Mouse (Mus musculus) neural tube, embryonic 14.5 days (tissue): ENCODE measurements at regions not wholly inside any gene's neighbourhood (a gene's known extent, or its start where the extent isn't known, plus 50 kb on each side); places are given as distances from the start of the nearest gene placed in this dataset.
A peak's percentile ranks its signal among the peaks of the same experiment; 100 is the strongest.

Experiments used
- ATAC-seq: fragments of 200-750 bp; cut with Nextera tagmentation; 2 replicates; pipeline ENCODE4 v1.8.0; 2017; ENCODE audit warnings: low read depth, mild to moderate bottlenecking, moderate TSS enrichment, moderate library complexity
- H3K27ac ChIP-seq: fragments of 300-500 bp; sonication (generic); 2 replicates; pipeline ENCODE4 v1.5.1; 2014; ENCODE audit warnings: low read depth, mild to moderate bottlenecking, control low read depth, low read length, moderate library complexity, mixed read lengths
- H3K27me3 ChIP-seq: fragments of 300-500 bp; sonication (generic); 2 replicates; pipeline ENCODE4 v1.6.1; 2014; ENCODE audit warnings: low read length; ENCODE audit not compliant: control insufficient read depth, insufficient read depth
- H3K36me3 ChIP-seq: fragments of 300-500 bp; sonication (generic); 2 replicates; pipeline ENCODE4 v1.6.1; 2014; ENCODE audit warnings: low read length, mixed read lengths; ENCODE audit not compliant: control insufficient read depth, insufficient read depth
- H3K4me1 ChIP-seq: fragments of 300-500 bp; sonication (generic); 2 replicates; pipeline ENCODE4 v1.6.1; 2014; ENCODE audit warnings: low read length; ENCODE audit not compliant: control insufficient read depth, insufficient read depth
- H3K4me2 ChIP-seq: fragments of 300-500 bp; sonication (generic); 2 replicates; pipeline ENCODE4 v1.6.1; 2014; ENCODE audit warnings: mild to moderate bottlenecking, low read depth, low read length, control low read depth
- H3K4me3 ChIP-seq: fragments of 300-500 bp; sonication (generic); 2 replicates; pipeline ENCODE4 v1.5.1; 2014; ENCODE audit warnings: low read depth, low read length, control low read depth, mixed read lengths
- H3K9ac ChIP-seq: fragments of 300-500 bp; sonication (generic); replicated peaks from 2 replicates; pipeline ENCODE4 v1.6.1; 2014; ENCODE audit warnings: low read depth, mild to moderate bottlenecking, control low read depth, low read length, mixed read lengths
- H3K9me3 ChIP-seq: fragments of 300-500 bp; sonication (generic); 2 replicates; pipeline ENCODE4 v1.6.1; 2016; ENCODE audit warnings: low read length; ENCODE audit not compliant: control insufficient read depth
- WGBS: fragments of 180-500 bp; shearing (Covaris S2); extraction: QIAGEN DNeasy Blood & Tissue Kit; methylation state at CpG from one replicate; pipeline ENCODE4 v1.1.7; 2014; 5-methylcytosine and 5-hydroxymethylcytosine counted together

- H3K9ac ChIP-seq: no peak overlapping the region
- H3K4me2 ChIP-seq: no peak overlapping the region
- H3K9me3 ChIP-seq: no peaks in the 10 kb centered on the region
- no peak for ATAC-seq
- H3K36me3 ChIP-seq: no peaks in the 10 kb centered on the region
- no peak overlapping the region for H3K4me3 ChIP-seq
- H3K27ac ChIP-seq: no peak overlapping the region
- 44% methylated on average over 1 of the region's 1 CpGs for WGBS
- no peaks in the 10 kb centered on the region for H3K4me1 ChIP-seq
- H3K27me3 ChIP-seq: no peaks in the 10 kb centered on the region
These were observed 318.1 kb downstream of the Grb14 start for GRCm38 (mm10) chr2:64706646-64707177.

- Histone ChIP-seq H3K4me2 (no peak overlapping the region), H3K9ac (no peak overlapping the region), H3K36me3 (no peaks in the 10 kb centered on the region), H3K4me3 (no peak overlapping the region), H3K27me3 (no peaks in the 10 kb centered on the region), H3K9me3 (no peaks in the 10 kb centered on the region), H3K27ac (no peak overlapping the region), H3K4me1 (no peaks in the 10 kb centered on the region)
- no peak for ATAC-seq
- 75% methylated on average over 1 of the region's 1 CpGs for WGBS
These were observed 328.8 kb downstream of the Grb14 start for GRCm38 (mm10) chr2:64695974-64696373.

- H3K4me2 ChIP-seq: no peak overlapping the region
- no peak overlapping the region for H3K9ac ChIP-seq
- H3K27me3 ChIP-seq: no peaks in the 10 kb centered on the region
- no peak overlapping the region for H3K27ac ChIP-seq
- peak; percentile 54; the same call in 1 of the 2 replicates for ATAC-seq
- no peaks in the 10 kb centered on the region for H3K9me3 ChIP-seq
- WGBS: 50% methylated on average over 1 of the region's 1 CpGs
- no peaks in the 10 kb centered on the region for H3K36me3 ChIP-seq
- no peak overlapping the region for H3K4me3 ChIP-seq
- H3K4me1 ChIP-seq: no peaks in the 10 kb centered on the region
These were observed 333.3 kb downstream of the Grb14 start for GRCm38 (mm10) chr2:64691444-64691843.

- no peak for ATAC-seq
- Histone ChIP-seq H3K4me3 (no peak overlapping the region), H3K4me1 (no peaks in the 10 kb centered on the region), H3K9ac (no peak overlapping the region), H3K27ac (no peak overlapping the region), H3K36me3 (no peaks in the 10 kb centered on the region), H3K4me2 (no peak overlapping the region), H3K9me3 (no peaks in the 10 kb centered on the region), H3K27me3 (no peaks in the 10 kb centered on the region)
- WGBS: 88% methylated on average over 3 of the region's 3 CpGs
These were observed 333.8 kb downstream of the Grb14 start for GRCm38 (mm10) chr2:64690996-64691395.

GRCm38 (mm10) chr2:64686781-64687180, 338.0 kb downstream of the Grb14 start:
- no peaks in the 10 kb centered on the region for H3K36me3 ChIP-seq
- no peak overlapping the region for H3K9ac ChIP-seq
- no peak for ATAC-seq
- no peaks in the 10 kb centered on the region for H3K9me3 ChIP-seq
- H3K27ac ChIP-seq: no peak overlapping the region
- no peak overlapping the region for H3K4me3 ChIP-seq
- no peaks in the 10 kb centered on the region for H3K27me3 ChIP-seq
- no peaks in the 10 kb centered on the region for H3K4me1 ChIP-seq
- H3K4me2 ChIP-seq: no peak overlapping the region
- WGBS: 59% methylated on average over 8 of the region's 8 CpGs

- ATAC-seq: no peak
These were observed 375.2 kb downstream of the Grb14 start for GRCm38 (mm10) chr2:64649614-64650013.

GRCm38 (mm10) chr2:64616931-64617330, 407.9 kb downstream of the Grb14 start:
- 71% methylated on average over 2 of the region's 2 CpGs for WGBS
- no peaks in the 10 kb centered on the region for H3K27me3 ChIP-seq
- no peak overlapping the region for H3K4me3 ChIP-seq
- H3K36me3 ChIP-seq: no peaks in the 10 kb centered on the region
- no peaks in the 10 kb centered on the region for H3K9me3 ChIP-seq
- H3K27ac ChIP-seq: no peak overlapping the region
- H3K9ac ChIP-seq: no peak overlapping the region
- no peak overlapping the region for H3K4me2 ChIP-seq
- H3K4me1 ChIP-seq: no peaks in the 10 kb centered on the region
- ATAC-seq: no peak

More at GRCm38 (mm10) chr2:64649614-64650013, 375.2 kb downstream of the Grb14 start:
- no peak overlapping the region for H3K4me3 ChIP-seq
- no peak overlapping the region for H3K4me2 ChIP-seq
- no peaks in the 10 kb centered on the region for H3K9me3 ChIP-seq
- no peaks in the 10 kb centered on the region for H3K27me3 ChIP-seq
- no peaks in the 10 kb centered on the region for H3K36me3 ChIP-seq
- WGBS: 85% methylated on average over 1 of the region's 1 CpGs
- H3K27ac ChIP-seq: no peak overlapping the region
- H3K9ac ChIP-seq: no peak overlapping the region
- no peaks in the 10 kb centered on the region for H3K4me1 ChIP-seq

GRCm38 (mm10) chr2:64606864-64607263, 417.9 kb downstream of the Grb14 start:
- Histone ChIP-seq H3K9me3 (no peaks in the 10 kb centered on the region), H3K36me3 (no peaks in the 10 kb centered on the region), H3K4me1 (no peaks in the 10 kb centered on the region), H3K27ac (no peak overlapping the region), H3K27me3 (no peaks in the 10 kb centered on the region), H3K9ac (no peak overlapping the region), H3K4me3 (no peak overlapping the region), H3K4me2 (no peak overlapping the region)
- no peak for ATAC-seq
- 81% methylated on average over 1 of the region's 1 CpGs for WGBS

GRCm38 (mm10) chr2:64582258-64582657, 442.5 kb downstream of the Grb14 start:
- Histone ChIP-seq H3K27ac (no peak overlapping the region), H3K36me3 (no peaks in the 10 kb centered on the region), H3K9me3 (no peaks in the 10 kb centered on the region), H3K4me1 (no peaks in the 10 kb centered on the region), H3K9ac (no peak overlapping the region), H3K4me3 (no peak overlapping the region), H3K4me2 (no peak overlapping the region), H3K27me3 (no peaks in the 10 kb centered on the region)
- ATAC-seq: no peak
- WGBS: 33% methylated on average over 3 of the region's 3 CpGs
